9 mouse cellular contexts compared by ENCODE assay signal in genomic region chr6:144814931-144815364, GRCm38 (mm10). TPM values are rescaled to one million over a fixed set of nuclear protein-coding genes. Genes with fewer than 3 reads are reported as not detected.
DNase-seq lines count a peak whose midpoint lies in the region; ATAC-seq and TF ChIP-seq lines count a peak whose summit lies in the region.
"Had no signal": no experiment of that assay in that cellular context is flagged by ENCODE, and none has a peak within 500 bp of the region (broad histone marks: within the 10 kb centered on the region; RNA-seq: fewer than 3 reads in every experiment).

No protein-coding gene starts in this region.

- no peak overlapping the region for H3K27ac ChIP-seq in heart, embryonic 12.5 days (ENCODE audit: poor library complexity, severe bottlenecking)
- H3K27ac ChIP-seq in heart, postnatal 0 days (ENCODE audit: low read depth), result no peak overlapping the region
- H3K27ac ChIP-seq in lung, embryonic 15.5 days, result no peak overlapping the region
- H3K27ac ChIP-seq: liver, embryonic 13.5 days had no signal

- H3K9ac ChIP-seq in heart, embryonic 12.5 days, result no peak overlapping the region
- no peak overlapping the region for H3K9ac ChIP-seq in heart, postnatal 0 days (replicated peaks; ENCODE audit: low read depth, low read length)
- no peak overlapping the region for H3K9ac ChIP-seq in lung, embryonic 15.5 days
- H3K9ac ChIP-seq: liver, embryonic 13.5 days had no signal

- no peaks in the 10 kb centered on the region for H3K27me3 ChIP-seq in heart, embryonic 12.5 days (replicated peaks)
- H3K27me3 ChIP-seq in heart, postnatal 0 days (ENCODE audit: control insufficient read depth, insufficient read depth, low read length), result no peaks in the 10 kb centered on the region
- no peaks in the 10 kb centered on the region for H3K27me3 ChIP-seq in lung, embryonic 15.5 days
- H3K27me3 ChIP-seq: liver, embryonic 13.5 days had no signal

- no peak overlapping the region for H3K4me3 ChIP-seq in heart, embryonic 12.5 days
- H3K4me3 ChIP-seq in heart, postnatal 0 days (ENCODE audit: low read depth, low read length), result no peak overlapping the region
- H3K4me3 ChIP-seq in lung, embryonic 15.5 days, result no peak overlapping the region
- H3K4me3 ChIP-seq: liver, embryonic 13.5 days had no signal

- no peaks in the 10 kb centered on the region for H3K36me3 ChIP-seq in heart, embryonic 12.5 days
- H3K36me3 ChIP-seq in heart, postnatal 0 days (replicated peaks; ENCODE audit: control insufficient read depth, insufficient read depth, low read length), result no peaks in the 10 kb centered on the region
- H3K36me3 ChIP-seq in lung, embryonic 15.5 days, result no peaks in the 10 kb centered on the region
- H3K36me3 ChIP-seq: liver, embryonic 13.5 days had no signal

- no peak for TF ChIP-seq EP300 in heart, postnatal 0 days (IDR thresholded peaks at IDR 0.05; ENCODE audit: low read depth)

- WGBS in heart, embryonic 12.5 days, result 12% methylated on average over 6 of the region's 6 CpGs
- 14% methylated on average over 6 of the region's 6 CpGs for WGBS in heart, postnatal 0 days
- 8% methylated on average over 6 of the region's 6 CpGs for WGBS in lung, embryonic 15.5 days

- no peaks in the 10 kb centered on the region for H3K9me3 ChIP-seq in heart, embryonic 12.5 days (replicated peaks)
- no peaks in the 10 kb centered on the region for H3K9me3 ChIP-seq in heart, postnatal 0 days (replicated peaks; ENCODE audit: control insufficient read depth, low read length)
- no peaks in the 10 kb centered on the region for H3K9me3 ChIP-seq in lung, embryonic 15.5 days
- H3K9me3 ChIP-seq: liver, embryonic 13.5 days had no signal

- DNase-seq in heart, adult 8-10 months (ENCODE audit: low spot score), result peak; percentile 38
- peak; percentile 74 for DNase-seq in embryo, embryonic 10 days (ENCODE audit: low spot score)
- DNase-seq in heart, postnatal 0 days (ENCODE audit: low spot score), result peak; percentile 50
- peak; percentile 30 to 50 for DNase-seq in kidney, postnatal 36 days
- DNase-seq in right cerebral cortex, adult 2 months (ENCODE audit: low spot score in 2 of 2), result peak; percentile 69 to 75
- no peak for DNase-seq in thymus, postnatal 25 days
- DNase-seq: liver, embryonic 13.5 days had no signal

- H3K4me2 ChIP-seq in heart, embryonic 12.5 days, result no peak overlapping the region
- H3K4me2 ChIP-seq in heart, postnatal 0 days (ENCODE audit: low read depth, low read length), result no peak overlapping the region
- no peak overlapping the region for H3K4me2 ChIP-seq in lung, embryonic 15.5 days
- H3K4me2 ChIP-seq: liver, embryonic 13.5 days had no signal

- no peak; the same call in 1 of the 2 replicates for ATAC-seq in heart, embryonic 12.5 days (ENCODE audit: insufficient number of reproducible peaks, low FRiP score)
- peak; percentile 30; the same call in 1 of the 2 replicates for ATAC-seq in heart, postnatal 0 days (ENCODE audit: insufficient read depth, low read depth)
- peak; percentile 64; the same call in 1 of the 2 replicates for ATAC-seq in lung, embryonic 15.5 days (ENCODE audit: borderline replicate concordance, extremely low read depth, low FRiP score, low TSS enrichment)

- TF ChIP-seq CTCF in heart, postnatal 0 days (IDR thresholded peaks at IDR 0.05; ENCODE audit: low read depth), result peak; percentile 70

- H3K4me1 ChIP-seq in heart, embryonic 12.5 days (replicated peaks), result no peaks in the 10 kb centered on the region
- no peaks in the 10 kb centered on the region for H3K4me1 ChIP-seq in heart, postnatal 0 days (ENCODE audit: control insufficient read depth, insufficient read depth)
- H3K4me1 ChIP-seq in lung, embryonic 15.5 days, result 0 out of 2 replicates have a peak, but pooled peaks cover 9% of the 10 kb centered on the region
- H3K4me1 ChIP-seq: liver, embryonic 13.5 days had no signal

RNA-seq across cellular contexts. Expression of gene Sox5, which starts 33.2 kb away (rescaled TPM):
- 1 to 10 TPM; 1.1 to 3.1 (median 2.2) TPM for total RNA-seq in heart, adult 8-10 months (2022)
- polyA plus RNA-seq in heart, embryonic 12.5 days (2016; fragmentation: Nextera tagmentation; extraction: Ambion mirVana), result 17.9 and 19.9 TPM in 2 replicates
- total RNA-seq in heart, postnatal 0 days (2014; rRNA removed; ENCODE audit: low replicate concordance), result 1.6 and 2.1 TPM in 2 replicates
- polyA plus RNA-seq in heart, postnatal 0 days (2015; fragmentation: Nextera tagmentation; extraction: Ambion mirVana), result 3.2 and 3.7 TPM in 2 replicates
- 20.9 and 23.7 TPM in 2 replicates for polyA plus RNA-seq in lung, embryonic 15.5 days (2015; fragmentation: Nextera tagmentation; extraction: Ambion mirVana)
